Mouse (Mus musculus): Measurements from ENCODE around the gene Ttll2. TPM values are rescaled to one million over a fixed set of nuclear protein-coding genes. Genes with fewer than 3 reads are reported as not detected.
"Not testable (repeated sequence)": the region's sequence is repeated elsewhere in the genome, so short reads cannot be mapped to it uniquely, and the experiment has no call there.

Gene Ttll2
- polyA plus RNA-seq, 1 experiment from 2014 or later, result not detected

DNA sequence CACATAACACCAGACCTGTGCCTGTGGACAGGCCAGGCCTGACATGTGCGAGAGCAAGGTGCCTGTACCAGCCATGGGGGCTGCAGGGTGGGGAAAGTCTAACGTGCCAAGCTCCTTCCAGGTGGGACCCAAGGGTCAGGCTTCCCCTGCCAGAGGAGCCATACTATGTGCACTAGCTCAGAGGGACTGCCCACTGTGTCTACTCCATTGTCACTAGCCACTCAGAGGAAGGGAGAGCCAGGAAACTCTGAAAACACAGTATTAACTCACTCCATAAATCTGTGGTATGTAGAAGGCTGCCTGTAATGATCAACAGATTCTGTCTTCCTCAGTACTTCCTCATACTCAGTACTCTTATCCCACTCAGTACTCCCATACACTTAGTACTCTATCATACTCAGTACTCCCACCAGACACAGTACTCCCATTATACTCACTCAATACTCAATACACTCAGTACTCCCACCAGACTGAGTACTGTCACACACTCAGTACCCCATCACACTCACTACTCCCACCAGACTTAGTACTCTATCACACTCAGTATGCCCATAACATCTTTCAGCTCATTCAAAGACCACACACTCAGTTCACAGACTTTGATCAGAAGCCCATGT, 36.0 kb upstream of the Ttll2 start:
- not testable (repeated sequence) for H3K4me1 ChIP-seq (ENCODE audit: control insufficient read depth, insufficient read depth, low read length); H3K4me3 ChIP-seq (ENCODE audit: low read depth, low read length); DNase-seq (ENCODE audit: low spot score); H3K36me3 ChIP-seq (ENCODE audit: control insufficient read depth, insufficient read depth, low read length); H3K4me2 ChIP-seq (ENCODE audit: low read depth, severe bottlenecking); H3K9me3 ChIP-seq (ENCODE audit: control insufficient read depth, low read length); H3K27me3 ChIP-seq (ENCODE audit: control insufficient read depth, insufficient read depth, low read length); H3K27ac ChIP-seq (replicated peaks; ENCODE audit: low read depth, low read length); H3K9ac ChIP-seq (ENCODE audit: low read length)
- WGBS, result no CpG with 5 or more reads among the region's 2 CpGs
- ATAC-seq (ENCODE audit: insufficient number of reproducible peaks, low FRiP score, low TSS enrichment, low read depth), result peak; percentile 59; the same call in 1 of the 2 replicates

DNA sequence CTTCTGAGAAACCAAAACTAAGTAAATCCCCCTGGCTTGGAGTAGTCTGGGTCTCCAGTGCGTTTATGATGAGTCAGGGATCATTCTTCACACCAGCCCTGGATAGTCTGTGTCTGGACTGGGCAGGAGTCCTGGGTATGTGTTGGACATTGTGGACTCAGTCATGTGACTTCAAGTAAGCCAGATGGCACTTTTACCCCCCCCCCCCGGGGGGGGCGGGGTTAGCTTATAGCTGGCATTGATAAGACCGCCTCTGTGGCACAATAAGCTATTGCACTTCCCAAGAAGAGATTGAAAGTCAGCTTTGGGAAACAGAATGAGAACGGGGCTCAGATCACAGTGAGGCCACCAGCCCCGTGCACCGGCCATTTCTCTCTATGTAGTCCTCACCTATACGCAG, 33.5 kb upstream of the Ttll2 start:
- not testable (repeated sequence) for ATAC-seq (ENCODE audit: insufficient number of reproducible peaks, low FRiP score, low TSS enrichment, low read depth); DNase-seq (ENCODE audit: low spot score)

DNA sequence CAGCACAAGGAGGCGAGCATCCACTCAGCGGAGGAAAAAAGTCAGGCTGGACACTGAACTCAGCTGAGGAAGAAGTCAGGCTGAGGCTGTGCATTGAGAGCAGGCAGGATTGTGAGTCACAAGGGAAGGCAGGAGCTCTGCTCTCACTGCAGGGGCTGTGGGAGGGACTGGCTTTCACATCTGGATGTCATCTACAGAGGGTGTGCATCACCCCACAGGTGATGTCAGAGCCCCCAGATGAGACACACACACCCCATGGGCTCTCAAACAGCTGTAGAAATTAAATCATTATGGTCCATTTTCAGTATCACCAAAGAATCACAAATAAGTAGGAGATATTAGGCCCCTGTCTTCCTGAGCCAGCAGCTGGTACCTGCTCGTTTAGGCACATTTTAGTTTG, 32.9 kb upstream of the Ttll2 start, which contains the start of gene Unc93a2:
TSS of gene Unc93a2 (minus strand) at position 101 of the 400 bp plus-strand sequence.
- DNase-seq (ENCODE audit: low spot score); H3K4me1 ChIP-seq (ENCODE audit: control insufficient read depth, insufficient read depth, low read length); H3K27ac ChIP-seq (replicated peaks; ENCODE audit: low read depth, low read length); H3K4me2 ChIP-seq (ENCODE audit: low read depth, severe bottlenecking); H3K9ac ChIP-seq (ENCODE audit: low read length); ATAC-seq (ENCODE audit: insufficient number of reproducible peaks, low FRiP score, low TSS enrichment, low read depth); H3K4me3 ChIP-seq (ENCODE audit: low read depth, low read length); H3K9me3 ChIP-seq (ENCODE audit: control insufficient read depth, low read length); H3K36me3 ChIP-seq (ENCODE audit: control insufficient read depth, insufficient read depth, low read length); H3K27me3 ChIP-seq (ENCODE audit: control insufficient read depth, insufficient read depth, low read length): not testable (repeated sequence)
- WGBS, result 82% methylated on average over 3 of the region's 3 CpGs

More for the DNA sequence above, 33.5 kb upstream of the Ttll2 start:
- H3K4me3 ChIP-seq (ENCODE audit: low read depth, low read length); H3K36me3 ChIP-seq (ENCODE audit: control insufficient read depth, insufficient read depth, low read length); H3K4me1 ChIP-seq (ENCODE audit: control insufficient read depth, insufficient read depth, low read length); H3K4me2 ChIP-seq (ENCODE audit: low read depth, severe bottlenecking); H3K27me3 ChIP-seq (ENCODE audit: control insufficient read depth, insufficient read depth, low read length); H3K9me3 ChIP-seq (ENCODE audit: control insufficient read depth, low read length); H3K27ac ChIP-seq (replicated peaks; ENCODE audit: low read depth, low read length); H3K9ac ChIP-seq (ENCODE audit: low read length): not testable (repeated sequence)
- WGBS, result 78% methylated on average over 8 of the region's 8 CpGs

DNA sequence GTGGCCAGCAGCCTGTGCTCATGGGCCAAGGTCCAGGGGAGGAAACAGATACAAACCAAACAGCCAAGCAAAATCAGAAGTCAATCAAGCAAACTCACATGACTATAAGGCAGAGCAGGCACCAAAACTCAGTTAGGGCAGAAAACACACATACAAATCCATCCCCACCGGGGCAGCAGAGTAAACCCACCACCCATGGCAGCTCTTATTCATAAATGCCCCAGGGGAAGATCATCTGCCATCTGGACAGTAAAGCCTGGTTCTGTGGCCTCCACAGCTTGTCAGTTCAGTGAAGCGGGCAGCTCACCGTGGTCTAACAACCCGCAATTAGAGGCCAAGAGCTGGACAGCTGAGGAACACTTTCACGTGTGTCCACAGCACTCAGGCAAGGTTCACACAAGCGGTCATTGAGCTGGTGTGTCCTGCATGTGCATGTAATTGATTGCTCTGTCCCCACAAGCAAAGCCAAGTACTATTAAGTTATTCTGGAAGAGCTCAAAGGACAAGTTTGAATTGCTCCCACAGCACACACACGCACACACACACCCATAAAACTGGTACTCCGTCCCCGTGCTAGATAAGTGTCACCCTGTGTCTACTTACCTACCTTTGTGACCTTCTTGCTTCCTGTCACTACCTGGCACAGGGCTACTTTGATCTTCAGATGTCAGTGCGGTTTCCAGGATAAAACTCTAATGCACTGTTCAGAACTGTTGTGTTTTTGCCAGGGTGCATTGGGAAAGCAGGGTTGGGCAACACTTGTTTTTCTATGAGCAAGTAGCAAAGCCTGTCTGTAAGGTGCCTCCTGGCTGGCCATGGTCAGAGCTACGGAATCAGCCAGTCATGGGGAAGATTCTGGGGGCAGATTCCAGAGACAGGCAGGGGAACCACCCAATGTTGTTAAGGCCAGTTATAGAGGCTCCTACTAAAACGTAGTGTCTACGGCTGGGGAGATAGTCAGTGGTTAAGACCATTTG, 31.0 kb upstream of the Ttll2 start:
- not testable (repeated sequence) for H3K4me3 ChIP-seq (ENCODE audit: low read depth, low read length); DNase-seq (ENCODE audit: low spot score); ATAC-seq (ENCODE audit: insufficient number of reproducible peaks, low FRiP score, low TSS enrichment, low read depth); H3K36me3 ChIP-seq (ENCODE audit: control insufficient read depth, insufficient read depth, low read length); H3K9me3 ChIP-seq (ENCODE audit: control insufficient read depth, low read length); H3K27ac ChIP-seq (replicated peaks; ENCODE audit: low read depth, low read length); H3K4me2 ChIP-seq (ENCODE audit: low read depth, severe bottlenecking); H3K27me3 ChIP-seq (ENCODE audit: control insufficient read depth, insufficient read depth, low read length); H3K4me1 ChIP-seq (ENCODE audit: control insufficient read depth, insufficient read depth, low read length); H3K9ac ChIP-seq (ENCODE audit: low read length)
- WGBS, result 82% methylated on average over 10 of the region's 13 CpGs

DNA sequence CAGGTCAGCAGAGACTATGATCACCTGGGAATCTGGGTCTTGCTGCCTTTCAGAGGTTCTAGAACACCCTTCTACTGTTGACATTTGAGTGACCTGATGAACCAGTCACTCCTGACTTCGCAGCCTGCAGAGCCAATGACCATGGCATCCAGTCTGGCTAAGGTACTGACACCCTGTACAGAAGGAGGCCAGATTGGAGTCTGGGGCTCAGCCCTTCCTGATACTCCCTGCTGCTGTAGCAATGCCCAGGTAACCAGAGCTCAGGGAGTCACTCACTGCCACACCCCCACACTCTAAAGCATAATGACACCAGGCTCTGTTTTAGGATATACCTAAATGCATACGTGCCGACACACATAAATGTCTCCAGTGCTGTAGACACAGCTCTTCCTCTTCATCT, 30.2 kb upstream of the Ttll2 start:
- not testable (repeated sequence) for H3K27ac ChIP-seq (replicated peaks; ENCODE audit: low read depth, low read length); H3K4me3 ChIP-seq (ENCODE audit: low read depth, low read length); H3K9ac ChIP-seq (ENCODE audit: low read length); H3K4me2 ChIP-seq (ENCODE audit: low read depth, severe bottlenecking); H3K4me1 ChIP-seq (ENCODE audit: control insufficient read depth, insufficient read depth, low read length); DNase-seq (ENCODE audit: low spot score); H3K9me3 ChIP-seq (ENCODE audit: control insufficient read depth, low read length); ATAC-seq (ENCODE audit: insufficient number of reproducible peaks, low FRiP score, low TSS enrichment, low read depth); H3K27me3 ChIP-seq (ENCODE audit: control insufficient read depth, insufficient read depth, low read length); H3K36me3 ChIP-seq (ENCODE audit: control insufficient read depth, insufficient read depth, low read length)
- 82% methylated on average over 1 of the region's 3 CpGs for WGBS

DNA sequence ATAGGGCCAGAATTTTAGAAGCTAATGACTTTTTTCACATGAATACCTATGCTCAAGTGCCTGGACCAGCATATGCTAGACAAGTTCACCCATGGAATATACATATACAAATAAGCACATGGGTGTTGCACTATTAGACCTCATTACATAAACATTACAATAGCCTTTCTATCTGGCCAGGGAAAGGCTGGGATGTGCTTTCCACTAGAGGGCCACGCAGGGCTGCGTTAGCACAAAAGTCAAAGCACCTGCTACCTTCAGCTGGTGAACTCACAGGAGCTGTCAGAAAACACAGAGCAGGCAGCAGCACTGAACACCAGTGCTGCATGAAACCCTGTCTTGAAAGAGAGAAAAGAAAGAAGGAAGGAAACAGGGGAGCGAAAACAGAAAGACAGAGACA, 25.4 kb upstream of the Ttll2 start:
- ATAC-seq (ENCODE audit: insufficient number of reproducible peaks, low FRiP score, low TSS enrichment, low read depth); H3K9me3 ChIP-seq (ENCODE audit: control insufficient read depth, low read length); H3K36me3 ChIP-seq (ENCODE audit: control insufficient read depth, insufficient read depth, low read length); DNase-seq (ENCODE audit: low spot score); H3K27ac ChIP-seq (replicated peaks; ENCODE audit: low read depth, low read length); H3K4me1 ChIP-seq (ENCODE audit: control insufficient read depth, insufficient read depth, low read length); H3K27me3 ChIP-seq (ENCODE audit: control insufficient read depth, insufficient read depth, low read length); H3K4me2 ChIP-seq (ENCODE audit: low read depth, severe bottlenecking); H3K4me3 ChIP-seq (ENCODE audit: low read depth, low read length); H3K9ac ChIP-seq (ENCODE audit: low read length): not testable (repeated sequence)
- WGBS, result 22% methylated on average over 2 of the region's 3 CpGs

DNA sequence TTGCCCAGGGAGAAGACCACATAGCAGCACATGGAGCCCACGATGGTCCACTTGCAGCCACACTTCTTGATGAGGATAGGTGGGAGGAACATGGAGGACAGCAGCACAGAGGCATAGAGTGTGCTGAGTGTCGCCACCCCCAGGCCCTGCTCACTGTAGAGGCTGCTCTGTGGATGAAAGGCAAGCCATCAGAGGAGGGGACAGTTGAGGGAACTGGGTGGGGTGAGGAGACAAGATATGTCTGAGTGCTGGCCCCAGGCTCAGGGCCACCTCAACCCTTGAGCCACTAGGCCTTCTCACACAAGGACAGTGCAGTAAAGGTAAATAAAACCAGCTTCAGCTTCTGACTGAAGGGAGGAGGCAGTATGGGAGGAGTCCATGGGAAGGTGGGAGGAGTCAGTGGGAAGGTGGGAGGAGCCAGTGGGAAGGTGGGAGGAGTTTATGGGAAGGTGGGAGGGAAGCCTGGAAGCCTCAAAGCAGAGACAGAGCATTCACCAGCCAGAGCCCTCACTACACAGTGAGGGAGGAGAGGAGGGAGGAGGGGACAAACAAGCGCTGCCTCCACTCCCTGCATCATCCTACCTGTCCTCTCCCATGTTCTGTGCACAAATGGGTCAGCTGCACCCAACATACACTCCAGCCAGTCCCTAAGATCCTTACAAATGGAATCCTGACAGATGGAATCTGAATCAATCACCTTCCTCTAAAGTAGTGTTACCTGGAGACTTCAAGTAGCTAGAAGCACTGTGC, 24.6 kb upstream of the Ttll2 start:
- H3K27me3 ChIP-seq (ENCODE audit: control insufficient read depth, insufficient read depth, low read length); H3K9me3 ChIP-seq (ENCODE audit: control insufficient read depth, low read length); H3K4me1 ChIP-seq (ENCODE audit: control insufficient read depth, insufficient read depth, low read length); H3K4me2 ChIP-seq (ENCODE audit: low read depth, severe bottlenecking); H3K9ac ChIP-seq (ENCODE audit: low read length); DNase-seq (ENCODE audit: low spot score); H3K27ac ChIP-seq (replicated peaks; ENCODE audit: low read depth, low read length); H3K36me3 ChIP-seq (ENCODE audit: control insufficient read depth, insufficient read depth, low read length); H3K4me3 ChIP-seq (ENCODE audit: low read depth, low read length): not testable (repeated sequence)
- 92% methylated on average over 1 of the region's 3 CpGs for WGBS
- ATAC-seq (ENCODE audit: insufficient number of reproducible peaks, low FRiP score, low TSS enrichment, low read depth), result peak; percentile 26; the same call in 1 of the 2 replicates

DNA sequence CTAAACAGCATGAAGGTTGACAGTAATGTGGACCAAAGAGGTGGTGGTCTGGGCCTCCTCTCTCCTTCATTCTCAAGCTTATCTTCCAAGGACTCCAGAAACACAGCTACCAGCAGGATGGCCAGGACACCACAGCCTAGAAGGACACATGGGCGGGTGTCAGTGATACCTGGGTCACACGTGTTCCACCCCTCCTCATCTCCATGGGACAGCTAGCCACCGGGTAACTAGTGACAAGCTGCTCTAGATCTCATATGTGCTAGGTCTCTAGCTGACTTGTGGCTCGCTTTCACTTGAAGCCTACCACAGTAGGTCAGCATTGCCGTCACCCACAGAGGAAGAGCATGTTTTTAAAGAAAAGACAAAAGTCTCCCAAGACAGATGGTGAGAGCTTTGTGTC, 19.4 kb upstream of the Ttll2 start, which contains the start of gene Gm49630:
TSS of gene Gm49630 (minus strand) at position 101 of the 400 bp plus-strand sequence.
- not testable (repeated sequence) for H3K9ac ChIP-seq (ENCODE audit: low read length); ATAC-seq (ENCODE audit: insufficient number of reproducible peaks, low FRiP score, low TSS enrichment, low read depth); H3K27ac ChIP-seq (replicated peaks; ENCODE audit: low read depth, low read length); H3K9me3 ChIP-seq (ENCODE audit: control insufficient read depth, low read length); H3K4me3 ChIP-seq (ENCODE audit: low read depth, low read length); H3K36me3 ChIP-seq (ENCODE audit: control insufficient read depth, insufficient read depth, low read length); H3K4me2 ChIP-seq (ENCODE audit: low read depth, severe bottlenecking); H3K27me3 ChIP-seq (ENCODE audit: control insufficient read depth, insufficient read depth, low read length); DNase-seq (ENCODE audit: low spot score); H3K4me1 ChIP-seq (ENCODE audit: control insufficient read depth, insufficient read depth, low read length)
- 80% methylated on average over 1 of the region's 5 CpGs for WGBS

All from limb, embryonic 11.5 days (tissue).